Mouse (Mus musculus): ENCODE results near the gene Gpr6.

- no peak for TF ChIP-seq CTCF (IDR thresholded peaks at IDR 0.05; ENCODE audit: low read depth)
- no peak for TF ChIP-seq EP300 (IDR thresholded peaks at IDR 0.05; ENCODE audit: low read depth)
Measured at GRCm38 (mm10) chr10:41022226-41022625, 49.9 kb downstream of the Gpr6 start.
